Mouse (Mus musculus) neural tube, embryonic 14.5 days (tissue): Measurements from ENCODE around the gene Tspan11. TPM values are rescaled to one million over a fixed set of nuclear protein-coding genes. Genes with fewer than 3 reads are reported as not detected.
A peak's percentile ranks its signal among the peaks of the same experiment; 100 is the strongest.

ENCODE experiments used
- ATAC-seq: fragments of 200-750 bp; cut with Nextera tagmentation; 2 replicates; pipeline ENCODE4 v1.8.0; 2017; ENCODE audit warnings: low read depth, mild to moderate bottlenecking, moderate TSS enrichment, moderate library complexity
- H3K27ac ChIP-seq: fragments of 300-500 bp; sonication (generic); 2 replicates; pipeline ENCODE4 v1.5.1; 2014; ENCODE audit warnings: low read depth, mild to moderate bottlenecking, control low read depth, low read length, moderate library complexity, mixed read lengths
- H3K27me3 ChIP-seq: fragments of 300-500 bp; sonication (generic); 2 replicates; pipeline ENCODE4 v1.6.1; 2014; ENCODE audit warnings: low read length; ENCODE audit not compliant: control insufficient read depth, insufficient read depth
- H3K36me3 ChIP-seq: fragments of 300-500 bp; sonication (generic); 2 replicates; pipeline ENCODE4 v1.6.1; 2014; ENCODE audit warnings: low read length, mixed read lengths; ENCODE audit not compliant: control insufficient read depth, insufficient read depth
- H3K4me1 ChIP-seq: fragments of 300-500 bp; sonication (generic); 2 replicates; pipeline ENCODE4 v1.6.1; 2014; ENCODE audit warnings: low read length; ENCODE audit not compliant: control insufficient read depth, insufficient read depth
- H3K4me2 ChIP-seq: fragments of 300-500 bp; sonication (generic); 2 replicates; pipeline ENCODE4 v1.6.1; 2014; ENCODE audit warnings: mild to moderate bottlenecking, low read depth, low read length, control low read depth
- H3K4me3 ChIP-seq: fragments of 300-500 bp; sonication (generic); 2 replicates; pipeline ENCODE4 v1.5.1; 2014; ENCODE audit warnings: low read depth, low read length, control low read depth, mixed read lengths
- H3K9ac ChIP-seq: fragments of 300-500 bp; sonication (generic); replicated peaks from 2 replicates; pipeline ENCODE4 v1.6.1; 2014; ENCODE audit warnings: low read depth, mild to moderate bottlenecking, control low read depth, low read length, mixed read lengths
- H3K9me3 ChIP-seq: fragments of 300-500 bp; sonication (generic); 2 replicates; pipeline ENCODE4 v1.6.1; 2016; ENCODE audit warnings: low read length; ENCODE audit not compliant: control insufficient read depth
- WGBS: fragments of 180-500 bp; shearing (Covaris S2); extraction: QIAGEN DNeasy Blood & Tissue Kit; methylation state at CpG from one replicate; pipeline ENCODE4 v1.1.7; 2014; 5-methylcytosine and 5-hydroxymethylcytosine counted together
- polyA plus RNA-seq: library from polyadenylated mRNA; unstranded; fragments of >200 nt; fragmentation: Nextera tagmentation; extraction: Ambion mirVana; gene quantifications from 2 replicates; pipeline ENCODE4 v1.2.1, GENCODE M21; 2014

Tspan11 gene
- polyA plus RNA-seq, 1 experiment from 2014 or later, result 4.0 TPM

DNA sequence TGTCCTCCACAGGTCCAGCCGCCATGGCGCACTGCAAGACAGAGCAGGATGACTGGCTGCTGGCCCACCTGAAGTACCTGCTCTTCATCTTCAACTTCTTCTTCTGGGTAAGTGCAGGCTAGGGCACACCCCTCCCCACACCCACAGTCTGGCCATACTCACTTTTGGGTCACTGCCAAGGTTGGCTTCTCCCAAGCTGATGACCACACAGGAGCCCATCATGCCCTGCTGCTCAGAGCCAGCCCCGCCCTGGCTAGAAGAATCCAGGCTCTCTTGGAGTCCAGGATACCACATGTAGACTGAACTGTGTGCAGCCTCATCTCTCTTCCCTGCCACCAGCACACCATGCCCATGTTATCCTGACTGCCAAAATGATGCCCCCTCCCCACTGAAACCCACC is 25.5 kb downstream of the Tspan11 start:
- no peak for ATAC-seq
- no peaks in the 10 kb centered on the region for H3K4me1 ChIP-seq
- WGBS, result 87% methylated on average over 3 of the region's 3 CpGs
- no peak overlapping the region for H3K4me3 ChIP-seq
- no peak overlapping the region for H3K4me2 ChIP-seq
- H3K27me3 ChIP-seq, result no peaks in the 10 kb centered on the region
- no peak overlapping the region for H3K9ac ChIP-seq
- no peak overlapping the region for H3K27ac ChIP-seq
- H3K36me3 ChIP-seq, result no peaks in the 10 kb centered on the region
- H3K9me3 ChIP-seq, result no peaks in the 10 kb centered on the region

DNA sequence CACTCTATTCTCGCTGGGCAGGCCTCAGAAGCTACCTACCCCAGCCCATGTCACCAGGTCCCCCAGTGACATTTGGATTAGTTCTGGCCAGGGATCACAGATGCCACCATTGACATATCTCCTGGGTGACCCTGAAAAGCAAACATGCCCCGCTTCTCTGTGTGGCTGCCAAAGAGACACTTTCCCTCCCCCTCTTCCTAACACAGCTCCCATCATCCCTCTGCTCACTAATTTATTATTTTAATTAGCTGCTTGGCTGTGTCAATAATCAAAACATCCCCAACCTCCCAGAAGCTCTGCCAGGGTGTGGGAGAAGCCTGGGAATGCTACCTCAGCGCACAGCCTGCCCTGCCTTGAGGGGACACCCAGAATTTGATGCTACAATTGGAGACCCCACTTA is 29.6 kb downstream of the Tspan11 start:
- H3K36me3 ChIP-seq, result no peaks in the 10 kb centered on the region
- H3K4me2 ChIP-seq, result no peak overlapping the region
- no peak overlapping the region for H3K4me3 ChIP-seq
- ATAC-seq, result peak; percentile 36; the same call in 1 of the 2 replicates
- H3K9ac ChIP-seq, result no peak overlapping the region
- peak overlapping the region; percentile 23; the same call in 1 of the 2 replicates for H3K27ac ChIP-seq
- WGBS, result 41% methylated on average over 3 of the region's 3 CpGs
- H3K4me1 ChIP-seq, result no peaks in the 10 kb centered on the region
- H3K9me3 ChIP-seq, result no peaks in the 10 kb centered on the region
- H3K27me3 ChIP-seq, result no peaks in the 10 kb centered on the region

DNA sequence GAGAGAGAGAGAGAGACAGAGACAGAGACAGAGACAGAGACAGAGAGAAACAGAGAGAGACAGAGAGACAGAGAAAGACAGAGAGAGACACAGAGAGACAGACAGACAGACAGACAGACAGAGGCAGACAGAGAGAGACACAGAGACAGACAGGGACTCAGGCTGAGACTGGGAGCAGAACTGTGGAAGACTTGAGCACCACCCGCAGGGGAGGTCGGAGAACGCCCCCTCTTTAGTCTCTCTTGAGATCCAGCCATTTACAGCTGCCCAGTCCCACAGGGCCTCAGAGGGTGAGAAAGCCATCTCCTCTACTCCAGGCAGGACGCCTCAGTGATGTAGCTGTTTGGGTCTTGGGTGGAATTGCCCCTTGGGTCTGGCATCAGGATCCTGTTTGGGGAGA is 30.3 kb downstream of the Tspan11 start:
- H3K4me2 ChIP-seq, result no peak overlapping the region
- no peak overlapping the region for H3K9ac ChIP-seq
- no peaks in the 10 kb centered on the region for H3K9me3 ChIP-seq
- no peak overlapping the region for H3K4me3 ChIP-seq
- no peaks in the 10 kb centered on the region for H3K27me3 ChIP-seq
- H3K27ac ChIP-seq, result no peak overlapping the region
- no peaks in the 10 kb centered on the region for H3K4me1 ChIP-seq
- no peaks in the 10 kb centered on the region for H3K36me3 ChIP-seq
- no peak for ATAC-seq
- 62% methylated on average over 4 of the region's 4 CpGs for WGBS

DNA sequence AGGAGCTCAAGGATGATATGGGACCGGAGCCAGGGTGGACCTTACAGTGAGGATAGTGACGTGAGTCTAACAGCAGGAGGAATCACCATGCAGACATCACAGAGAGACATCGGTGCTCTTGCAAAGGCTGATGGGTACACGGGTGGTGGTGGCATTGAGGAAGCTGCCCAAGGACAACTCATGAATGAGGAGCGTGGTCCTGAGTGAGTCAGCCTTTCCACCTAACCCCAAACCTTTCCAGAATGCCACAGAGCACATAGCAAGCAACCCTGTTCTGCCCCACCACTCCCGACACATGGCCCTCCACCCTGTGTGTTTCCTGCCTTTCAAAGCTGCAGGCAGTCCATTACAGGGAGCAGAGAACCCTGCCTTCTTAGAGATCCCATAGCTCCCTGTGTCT is 32.1 kb downstream of the Tspan11 start:
- ATAC-seq, result no peak
- WGBS, result 86% methylated on average over 6 of the region's 6 CpGs

DNA sequence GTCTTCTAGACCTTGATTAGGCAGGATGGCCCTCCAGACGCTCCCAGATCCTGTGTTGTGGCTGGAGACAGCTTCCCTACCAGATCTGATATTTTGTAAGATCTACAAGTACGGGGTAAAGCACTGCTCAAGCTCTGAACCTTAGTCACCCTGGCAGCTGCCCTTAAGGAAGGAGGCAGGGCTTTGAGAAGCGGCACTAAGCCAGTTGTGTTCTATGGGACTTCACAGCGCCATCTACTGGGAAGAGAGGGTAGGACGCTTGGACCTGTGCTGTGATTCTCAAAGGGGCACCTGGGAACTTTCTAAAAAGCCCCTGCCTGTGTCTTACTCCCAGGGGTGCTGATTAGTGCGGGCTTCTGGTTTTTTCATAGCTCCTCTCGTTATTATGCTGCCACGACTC is 33.3 kb downstream of the Tspan11 start:
- WGBS, result 5% methylated on average over 8 of the region's 8 CpGs
- H3K9ac ChIP-seq, result no peak overlapping the region
- H3K36me3 ChIP-seq, result no peaks in the 10 kb centered on the region
- no peak overlapping the region for H3K27ac ChIP-seq
- no peak overlapping the region for H3K4me3 ChIP-seq
- H3K9me3 ChIP-seq, result no peaks in the 10 kb centered on the region
- no peaks in the 10 kb centered on the region for H3K27me3 ChIP-seq
- no peaks in the 10 kb centered on the region for H3K4me1 ChIP-seq
- peak; percentile 54; the same call in 1 of the 2 replicates for ATAC-seq
- H3K4me2 ChIP-seq, result no peak overlapping the region

More for the DNA sequence above, 32.1 kb downstream of the Tspan11 start:
- Histone ChIP-seq H3K27me3 (no peaks in the 10 kb centered on the region), H3K4me2 (no peak overlapping the region), H3K9ac (no peak overlapping the region), H3K9me3 (no peaks in the 10 kb centered on the region), H3K36me3 (no peaks in the 10 kb centered on the region), H3K27ac (no peak overlapping the region), H3K4me3 (no peak overlapping the region), H3K4me1 (no peaks in the 10 kb centered on the region)

DNA sequence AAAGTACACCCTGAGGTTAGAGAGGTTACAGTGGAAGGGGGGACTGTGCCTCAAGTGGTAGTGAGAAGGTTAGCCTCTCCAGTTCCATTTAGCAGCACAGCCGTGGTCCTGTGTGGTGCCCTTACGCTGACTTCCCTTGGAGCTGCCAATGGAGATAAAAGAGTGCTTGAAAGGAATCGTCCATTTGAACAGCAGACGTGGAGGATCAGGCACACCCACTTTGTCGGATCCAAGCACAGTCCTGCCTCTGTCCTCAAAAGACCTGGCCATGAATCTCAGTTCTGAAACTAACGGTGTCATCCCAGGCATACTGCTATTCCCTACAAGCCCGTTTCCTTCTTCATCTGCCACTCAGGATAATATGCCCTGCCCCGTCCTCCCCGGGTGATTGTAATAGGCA is 34.6 kb downstream of the Tspan11 start:
- no peaks in the 10 kb centered on the region for H3K9me3 ChIP-seq
- ATAC-seq, result no peak
- H3K36me3 ChIP-seq, result no peaks in the 10 kb centered on the region
- no peak overlapping the region for H3K9ac ChIP-seq
- H3K27me3 ChIP-seq, result no peaks in the 10 kb centered on the region
- no peak overlapping the region for H3K27ac ChIP-seq
- H3K4me3 ChIP-seq, result no peak overlapping the region
- H3K4me2 ChIP-seq, result no peak overlapping the region
- WGBS, result 52% methylated on average over 9 of the region's 9 CpGs
- H3K4me1 ChIP-seq, result no peaks in the 10 kb centered on the region

DNA sequence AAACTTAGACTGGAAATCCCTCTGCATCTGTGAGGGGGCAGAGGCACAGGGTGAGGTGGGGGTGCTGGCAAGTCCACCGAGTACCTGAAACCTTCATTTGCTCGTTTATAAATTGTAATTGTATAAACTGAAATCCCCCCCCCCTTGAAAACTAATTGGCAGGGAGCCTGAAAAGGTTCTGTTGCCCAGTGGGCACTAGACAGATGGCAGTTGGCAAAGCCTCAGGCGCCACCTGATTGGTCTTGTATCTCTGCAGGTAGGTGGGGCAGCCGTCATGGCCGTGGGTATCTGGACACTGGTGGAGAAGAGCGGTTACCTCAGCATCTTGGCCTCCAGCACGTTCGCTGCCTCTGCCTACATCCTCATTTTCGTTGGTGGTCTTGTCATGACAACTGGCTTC is 35.9 kb downstream of the Tspan11 start:
- Histone ChIP-seq H3K4me3 (no peak overlapping the region), H3K9me3 (no peaks in the 10 kb centered on the region), H3K36me3 (no peaks in the 10 kb centered on the region), H3K27ac (no peak overlapping the region), H3K27me3 (no peaks in the 10 kb centered on the region), H3K4me2 (no peak overlapping the region), H3K9ac (no peak overlapping the region), H3K4me1 (no peaks in the 10 kb centered on the region)
- no peak for ATAC-seq
- 77% methylated on average over 9 of the region's 9 CpGs for WGBS

DNA sequence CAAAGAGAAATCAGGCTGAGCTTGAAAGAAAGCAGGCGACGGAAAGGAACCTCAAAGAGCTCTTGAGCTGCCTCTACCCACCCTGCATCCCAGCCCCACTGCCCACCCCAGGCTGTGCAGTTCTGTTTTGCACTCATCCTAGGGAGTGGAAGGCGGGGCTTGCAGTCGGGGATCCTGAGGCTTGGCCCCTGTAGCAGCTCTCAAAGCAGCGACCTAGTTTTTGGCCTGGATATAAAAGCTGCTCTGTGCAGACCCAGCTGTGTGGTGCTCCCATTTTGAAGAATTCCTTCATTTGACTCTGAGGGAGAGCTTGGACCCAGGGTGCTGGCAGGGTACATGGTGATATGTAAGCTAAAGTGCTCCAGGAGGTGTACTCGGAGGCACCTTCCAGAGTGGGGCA is 37.4 kb downstream of the Tspan11 start:
- Histone ChIP-seq H3K4me3 (no peak overlapping the region), H3K9ac (no peak overlapping the region)
- no peak for ATAC-seq

DNA sequence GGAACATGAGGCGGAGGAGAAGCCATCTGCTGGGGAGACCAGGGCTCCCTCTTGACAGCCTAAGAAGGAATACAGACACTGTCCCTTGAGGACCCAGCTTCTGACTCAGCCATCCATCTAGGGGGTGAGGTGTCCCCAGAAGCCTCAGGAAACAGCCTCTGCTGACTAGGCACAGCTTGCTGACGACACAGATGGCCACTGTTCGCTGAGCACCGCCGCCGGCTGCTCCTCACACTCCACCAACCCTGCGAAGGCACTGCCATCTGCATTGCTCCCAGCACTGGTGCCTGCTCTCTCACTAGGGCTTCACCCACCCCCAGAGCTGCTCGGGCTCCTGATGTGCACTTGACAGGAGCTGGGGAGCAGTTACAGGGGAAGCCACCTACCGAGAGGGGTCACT is 38.5 kb downstream of the Tspan11 start:
- no peak overlapping the region for H3K4me3 ChIP-seq
- no peak overlapping the region for H3K4me2 ChIP-seq
- 55% methylated on average over 9 of the region's 9 CpGs for WGBS
- no peak overlapping the region for H3K9ac ChIP-seq
- H3K36me3 ChIP-seq, result no peaks in the 10 kb centered on the region
- H3K27me3 ChIP-seq, result no peaks in the 10 kb centered on the region
- H3K27ac ChIP-seq, result no peak overlapping the region
- ATAC-seq, result peak; percentile 55; the same call in 1 of the 2 replicates
- H3K9me3 ChIP-seq, result no peaks in the 10 kb centered on the region
- H3K4me1 ChIP-seq, result no peaks in the 10 kb centered on the region

More for the DNA sequence above, 37.4 kb downstream of the Tspan11 start:
- no peak overlapping the region for H3K4me2 ChIP-seq
- H3K27ac ChIP-seq, result no peak overlapping the region
- WGBS, result 75% methylated on average over 6 of the region's 6 CpGs
- H3K4me1 ChIP-seq, result no peaks in the 10 kb centered on the region
- H3K27me3 ChIP-seq, result no peaks in the 10 kb centered on the region
- no peaks in the 10 kb centered on the region for H3K9me3 ChIP-seq
- H3K36me3 ChIP-seq, result no peaks in the 10 kb centered on the region

DNA sequence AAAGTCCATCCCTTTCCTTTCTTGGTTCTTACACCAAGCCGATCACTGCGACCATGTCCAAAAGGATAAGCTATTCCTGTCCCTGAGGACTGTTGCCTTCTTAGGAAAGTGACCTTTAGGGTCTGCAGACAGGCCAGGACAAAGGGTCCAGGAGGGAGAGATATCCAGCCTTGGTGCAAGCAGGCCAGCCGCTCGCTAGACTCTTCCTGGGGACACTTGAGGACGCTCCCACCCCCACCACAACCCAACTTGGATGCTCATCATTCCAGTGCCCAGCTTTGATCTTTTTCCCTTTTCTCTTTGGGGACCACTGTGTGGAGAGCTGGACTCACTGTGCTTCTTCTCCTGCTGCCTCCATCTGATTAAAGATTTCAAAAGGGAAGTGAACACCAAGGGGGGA is 41.3 kb downstream of the Tspan11 start:
- Histone ChIP-seq H3K9ac (no peak overlapping the region), H3K36me3 (no peaks in the 10 kb centered on the region), H3K4me1 (no peaks in the 10 kb centered on the region), H3K4me2 (no peak overlapping the region), H3K9me3 (no peaks in the 10 kb centered on the region), H3K27ac (no peak overlapping the region), H3K27me3 (no peaks in the 10 kb centered on the region), H3K4me3 (no peak overlapping the region)
- ATAC-seq, result no peak
- WGBS, result 87% methylated on average over 5 of the region's 5 CpGs
